Mouse (Mus musculus) embryonic fibroblast, embryonic 13.5 days (primary cell): ENCODE measurements around the gene Slc35f4. TPM values are rescaled to one million over a fixed set of nuclear protein-coding genes. Genes with fewer than 3 reads are reported as not detected.
"Not testable (repeated sequence)": the region's sequence is repeated elsewhere in the genome, so short reads cannot be mapped to it uniquely, and the experiment has no call there.

ENCODE experiments used
- H3K27ac ChIP-seq: 2 replicates; pipeline ENCODE4 v1.5.1; 2012; ENCODE audit warnings: low read length, control low read depth, inconsistent platforms; ENCODE audit not compliant: insufficient read depth
- H3K4me1 ChIP-seq: 2 replicates; pipeline ENCODE4 v1.6.1; 2011; ENCODE audit warnings: low read length; ENCODE audit not compliant: control insufficient read depth, insufficient read depth
- H3K4me3 ChIP-seq: 2 replicates; pipeline ENCODE4 v1.5.1; 2011; ENCODE audit warnings: mild to moderate bottlenecking, control low read depth, low read length; ENCODE audit not compliant: insufficient read depth
- CTCF ChIP-seq: IDR thresholded peaks from 2 replicates; pipeline ENCODE4 v1.5.1; 2011; ENCODE audit warnings: mild to moderate bottlenecking, control low read depth, low read length, moderate library complexity, borderline replicate concordance; ENCODE audit not compliant: insufficient read depth
- POLR2A ChIP-seq: IDR thresholded peaks from 2 replicates; pipeline ENCODE4 v1.6.1; 2011; ENCODE audit warnings: low read depth, mild to moderate bottlenecking, control low read depth, low read length, moderate library complexity
- polyA plus RNA-seq: library from polyadenylated mRNA; stranded (reverse); fragments of >200 nt; gene quantifications from 2 replicates; pipeline ENCODE4 v1.2.4, GENCODE M21; 2011; ENCODE audit warnings: low read depth; ENCODE audit not compliant: missing spikeins, insufficient read length

Slc35f4 gene
- polyA plus RNA-seq, 1 experiment, result not detected

DNA sequence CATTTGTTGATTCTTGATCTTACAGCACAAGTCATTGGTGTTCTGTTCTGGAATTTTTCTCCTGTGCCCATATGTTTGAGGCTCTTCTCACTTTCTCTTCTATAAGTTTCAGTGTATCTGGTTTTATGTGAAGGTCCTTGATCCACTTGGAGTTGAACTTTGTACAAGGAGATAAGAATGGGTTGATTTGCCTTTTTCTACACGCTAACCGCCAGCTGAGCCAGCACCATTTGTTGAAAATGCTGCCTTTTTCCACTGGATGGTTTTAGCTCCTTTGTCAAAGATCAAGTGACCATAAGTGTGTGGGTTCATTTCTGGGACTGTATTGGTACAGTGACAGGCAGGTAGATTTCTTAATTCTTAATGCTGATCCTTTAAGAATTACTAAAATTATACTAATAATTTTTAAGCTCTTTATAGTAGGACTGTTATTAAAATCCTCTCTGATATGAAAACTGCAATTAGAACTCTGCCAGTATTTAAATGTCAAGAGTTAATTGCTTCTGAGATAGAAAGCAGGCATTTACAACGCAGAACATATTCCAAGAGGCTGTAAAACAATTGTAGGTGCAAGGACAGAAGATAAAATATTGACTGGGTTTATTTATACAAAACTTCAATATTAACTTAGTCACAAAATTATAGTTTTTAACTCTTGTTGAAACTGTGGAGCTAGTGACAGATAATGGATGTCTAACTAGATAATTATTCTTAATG is 235.7 kb downstream of the Slc35f4 start:
- Histone ChIP-seq H3K4me3 (no peak overlapping the region), H3K4me1 (no peaks in the 10 kb centered on the region), H3K27ac (no peak overlapping the region)
- no peak for TF ChIP-seq CTCF
- TF ChIP-seq POLR2A, result no peak

DNA sequence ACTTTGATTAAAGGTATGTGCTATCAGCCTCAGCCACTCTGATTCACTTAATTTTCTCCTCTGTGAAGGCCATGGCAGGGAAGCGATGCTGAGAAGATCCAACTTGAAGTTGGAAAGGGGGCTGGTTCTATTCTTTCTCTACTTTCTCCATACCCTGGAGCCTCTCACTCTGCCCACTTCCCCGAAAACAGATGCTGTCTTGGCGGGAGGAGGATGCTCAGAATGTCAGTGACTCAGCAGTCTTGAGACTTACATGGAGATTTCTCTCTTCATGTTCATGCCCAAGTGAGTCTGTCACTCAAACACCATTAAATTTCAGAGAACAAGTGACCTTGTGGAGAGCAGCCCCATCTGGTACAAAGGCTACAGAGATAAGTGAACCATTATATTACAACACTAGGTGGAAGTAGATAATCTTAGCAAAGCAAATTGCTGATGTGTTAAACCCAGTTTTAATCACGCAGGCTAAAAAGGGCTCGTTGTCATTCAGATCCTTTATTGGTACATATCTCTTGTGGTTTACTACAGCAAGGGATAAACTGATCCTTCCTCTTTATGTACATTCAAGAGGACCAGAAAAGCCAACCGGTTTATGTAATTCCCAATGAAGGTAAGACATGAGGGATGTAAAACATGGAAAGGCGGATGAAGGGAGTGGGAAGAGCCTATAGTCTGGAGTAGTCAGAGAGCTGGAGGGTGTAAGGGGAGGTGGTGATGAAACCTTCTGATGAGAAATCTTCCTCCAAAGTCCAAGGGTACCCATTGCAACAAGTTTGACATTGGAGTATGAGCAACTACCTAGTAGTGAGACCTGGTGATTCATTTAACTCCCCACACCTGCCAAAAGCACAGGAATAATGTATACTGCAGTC is 241.8 kb downstream of the Slc35f4 start:
- TF ChIP-seq CTCF (no peak), POLR2A (no peak)
- H3K27ac ChIP-seq, result no peak overlapping the region

DNA sequence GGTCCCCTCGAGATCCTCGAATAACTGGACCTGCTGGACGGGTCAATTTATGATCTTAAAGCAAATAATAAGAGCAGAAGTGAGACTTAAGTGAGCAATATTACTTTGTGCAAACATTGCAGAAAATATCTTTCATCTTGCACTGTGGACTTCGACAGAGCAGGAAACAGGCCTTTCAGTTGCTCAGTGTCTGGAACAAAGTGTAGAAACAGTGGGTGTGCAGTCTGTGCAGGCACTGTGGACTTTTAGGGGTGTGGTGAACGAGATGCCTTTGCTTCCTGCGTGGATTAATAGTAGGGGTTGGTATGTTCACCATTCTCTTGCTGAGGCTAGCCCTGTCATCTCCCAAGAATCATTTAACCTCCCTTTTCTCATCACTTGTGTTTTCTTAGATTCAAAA is 247.0 kb downstream of the Slc35f4 start:
- Histone ChIP-seq H3K4me1 (no peaks in the 10 kb centered on the region), H3K27ac (no peak overlapping the region), H3K4me3 (no peak overlapping the region)
- no peak for TF ChIP-seq POLR2A

More for the DNA sequence above, 241.8 kb downstream of the Slc35f4 start:
- Histone ChIP-seq H3K4me1 (no peaks in the 10 kb centered on the region), H3K4me3 (no peak overlapping the region)

DNA sequence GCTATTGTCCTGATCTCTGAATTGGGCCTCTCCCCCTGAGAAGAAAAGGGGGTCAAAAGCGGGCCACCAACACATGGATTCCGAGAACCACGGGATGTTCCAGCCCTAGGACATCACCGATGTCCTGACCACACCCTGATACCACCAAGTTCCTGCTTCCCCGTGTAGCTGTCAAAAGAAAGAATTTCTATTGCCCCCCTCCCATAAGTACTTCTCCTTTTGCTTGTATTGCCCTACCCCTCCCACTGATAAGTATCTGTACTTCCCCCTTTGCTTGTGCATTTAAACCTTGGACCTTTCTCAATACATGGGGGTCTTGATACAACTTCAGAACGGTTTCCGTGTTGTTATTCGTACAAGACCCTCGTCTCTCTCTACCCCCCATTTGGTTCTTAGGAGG is 247.4 kb downstream of the Slc35f4 start:
- H3K4me1 ChIP-seq, H3K4me3 ChIP-seq, H3K27ac ChIP-seq: not testable (repeated sequence)

DNA sequence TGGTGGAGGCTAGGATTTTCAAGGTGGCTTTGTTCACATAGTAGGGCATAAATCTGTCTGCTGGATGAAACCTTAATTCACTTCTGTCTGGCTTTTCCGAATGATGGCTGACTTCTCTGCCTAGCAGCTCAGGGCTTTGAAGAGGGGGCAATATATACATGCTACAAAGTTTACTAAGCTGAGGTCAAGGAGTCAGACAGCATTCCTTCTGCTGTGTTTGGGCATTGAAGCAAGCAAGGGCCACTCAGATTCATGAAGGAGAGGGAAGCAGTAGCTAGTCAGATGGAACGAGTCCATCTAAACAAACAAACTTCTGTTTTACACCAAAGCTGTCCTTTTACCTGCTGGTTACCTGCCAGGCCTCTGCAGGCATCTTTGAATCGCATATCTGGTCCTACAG is 248.2 kb downstream of the Slc35f4 start:
- no peak for TF ChIP-seq POLR2A
- TF ChIP-seq CTCF, result no peak
- Histone ChIP-seq H3K27ac (no peak overlapping the region), H3K4me1 (no peaks in the 10 kb centered on the region), H3K4me3 (no peak overlapping the region)

DNA sequence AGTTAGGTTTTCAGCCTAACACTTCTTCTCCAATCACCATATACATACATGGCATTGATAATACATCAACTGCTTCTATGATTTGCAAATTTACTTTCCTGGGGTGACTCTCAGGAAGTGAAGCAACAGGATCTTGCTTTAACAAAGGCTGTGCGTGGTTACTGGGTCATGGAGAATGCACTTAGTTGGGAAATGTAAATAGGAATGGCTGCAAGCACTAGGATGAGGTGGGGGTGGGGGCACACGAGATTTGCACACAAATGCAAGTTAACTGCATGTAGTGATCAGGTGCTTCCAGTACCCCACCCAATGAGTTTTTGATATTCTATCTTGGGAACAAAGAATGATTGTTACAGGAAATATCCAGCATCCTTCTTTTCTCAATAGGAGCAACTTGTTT is 250.5 kb downstream of the Slc35f4 start:
- Histone ChIP-seq H3K27ac (no peak overlapping the region), H3K4me3 (no peak overlapping the region), H3K4me1 (no peaks in the 10 kb centered on the region)
- TF ChIP-seq POLR2A (no peak), CTCF (no peak)

DNA sequence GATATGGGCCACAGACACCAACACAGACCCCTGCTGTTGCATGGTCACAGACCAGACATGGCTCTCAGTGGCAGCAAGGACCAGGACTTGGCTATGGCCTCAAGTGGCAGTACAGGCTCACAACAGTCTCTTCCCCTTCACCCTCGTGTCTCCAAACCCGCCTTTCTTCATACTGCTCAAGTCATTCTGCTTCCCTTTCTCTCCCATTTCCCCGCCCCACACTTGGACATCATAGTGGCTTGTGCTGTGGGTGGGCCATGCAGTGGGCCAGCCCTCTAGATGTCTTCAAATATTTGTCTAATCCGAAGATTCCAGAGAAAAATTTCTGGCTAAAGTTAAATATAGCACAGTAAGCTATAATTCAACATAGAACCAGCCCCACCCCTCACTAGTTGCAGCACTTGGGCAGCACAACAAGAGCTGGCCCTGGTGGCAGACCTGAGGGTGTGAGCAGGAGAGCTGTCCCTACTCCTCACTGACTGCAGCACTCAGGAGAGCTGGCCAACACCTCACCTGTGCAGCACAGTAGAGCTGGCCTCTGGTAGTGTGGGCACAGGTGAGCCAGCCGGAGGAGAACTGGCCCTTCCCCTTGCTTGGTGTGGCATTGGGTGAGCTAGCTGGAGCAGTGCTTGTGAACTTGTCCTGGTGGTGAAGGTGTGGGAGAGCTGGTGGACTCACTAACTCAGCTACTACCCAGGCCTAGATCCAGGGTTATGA is 260.4 kb downstream of the Slc35f4 start:
- H3K4me1 ChIP-seq, result no peaks in the 10 kb centered on the region
- no peak overlapping the region for H3K4me3 ChIP-seq
- no peak overlapping the region for H3K27ac ChIP-seq
- TF ChIP-seq CTCF, result no peak
- TF ChIP-seq POLR2A, result no peak
